Mouse (Mus musculus) cerebellum, adult 2 months (tissue): Measurements from ENCODE around the gene Saxo1.

Experiments used
- CTCF ChIP-seq: fragments of 200-500 bp; IDR thresholded peaks from 2 replicates; pipeline ENCODE4 v1.5.1; 2011; ENCODE audit warnings: low read depth, mild to moderate bottlenecking, control low read depth, low read length, moderate library complexity, borderline replicate concordance; ENCODE audit not compliant: insufficient read depth
- POLR2A ChIP-seq: fragments of 200-500 bp; IDR thresholded peaks from 2 replicates; pipeline ENCODE4 v1.6.1; 2011; ENCODE audit warnings: low read length, control low read depth, borderline replicate concordance; ENCODE audit not compliant: insufficient read depth

- TF ChIP-seq POLR2A (no peak), CTCF (no peak)
Measured at GRCm38 (mm10) chr4:86527162-86528136, 30.7 kb downstream of the Saxo1 start.
